Mouse (Mus musculus): ENCODE data around the gene Tmtc2.

DNA sequence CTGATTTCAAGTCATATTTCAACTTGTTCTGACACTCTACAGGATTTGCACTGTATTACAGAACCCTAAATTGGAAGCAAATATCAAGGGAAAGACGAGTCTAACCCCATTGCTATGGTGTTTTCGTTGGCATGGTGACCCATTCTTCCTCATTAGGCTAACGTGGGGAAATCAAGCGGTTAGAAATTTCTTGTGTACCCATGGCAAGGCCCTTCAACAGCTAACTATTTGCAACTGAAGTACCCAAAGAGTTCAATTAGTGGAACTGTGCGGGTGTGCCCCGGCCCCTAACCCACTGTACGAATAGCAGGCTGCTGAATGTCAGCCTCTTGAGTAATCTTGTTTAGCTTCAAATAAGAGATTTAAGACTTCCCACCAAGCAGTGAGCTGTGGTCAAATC is 193.7 kb downstream of the Tmtc2 start:
- TF ChIP-seq CTCF (IDR thresholded peaks at IDR 0.05; ENCODE audit: borderline replicate concordance, extremely low read depth, insufficient read depth, insufficient read length), result no peak
- no peak for TF ChIP-seq POLR2A (IDR thresholded peaks at IDR 0.05; ENCODE audit: borderline replicate concordance, extremely low read depth, insufficient read depth, insufficient read length, poor library complexity, severe bottlenecking)
